Mouse (Mus musculus) spleen, adult 2 months (tissue): ENCODE measurements at regions not wholly inside any gene's neighbourhood (a gene's known extent, or its start where the extent isn't known, plus 50 kb on each side); places are given as distances from the start of the nearest gene placed in this dataset.

Experiments
- CTCF ChIP-seq: fragments of 200-500 bp; IDR thresholded peaks from 2 replicates; pipeline ENCODE4 v1.5.1; 2011; ENCODE audit warnings: mild to moderate bottlenecking, inconsistent platforms; ENCODE audit not compliant: insufficient read depth, insufficient read length, insufficient replicate concordance; ENCODE audit errors: extremely low read depth
- POLR2A ChIP-seq: fragments of 200-500 bp; IDR thresholded peaks from 2 replicates; pipeline ENCODE4 v1.6.1; 2011; ENCODE audit warnings: low read depth, low read length, inconsistent platforms

GRCm38 (mm10) chr9:41595749-41596148, 434.3 kb upstream of the Ubash3b start:
- TF ChIP-seq CTCF (no peak), POLR2A (no peak)
